Mouse (Mus musculus): ENCODE results near the gene Eef2. TPM values are rescaled to one million over a fixed set of nuclear protein-coding genes. Genes with fewer than 3 reads are reported as not detected.

The Eef2 gene
- polyA plus RNA-seq, 1 experiment from 2014 or later, result 509 TPM

DNA sequence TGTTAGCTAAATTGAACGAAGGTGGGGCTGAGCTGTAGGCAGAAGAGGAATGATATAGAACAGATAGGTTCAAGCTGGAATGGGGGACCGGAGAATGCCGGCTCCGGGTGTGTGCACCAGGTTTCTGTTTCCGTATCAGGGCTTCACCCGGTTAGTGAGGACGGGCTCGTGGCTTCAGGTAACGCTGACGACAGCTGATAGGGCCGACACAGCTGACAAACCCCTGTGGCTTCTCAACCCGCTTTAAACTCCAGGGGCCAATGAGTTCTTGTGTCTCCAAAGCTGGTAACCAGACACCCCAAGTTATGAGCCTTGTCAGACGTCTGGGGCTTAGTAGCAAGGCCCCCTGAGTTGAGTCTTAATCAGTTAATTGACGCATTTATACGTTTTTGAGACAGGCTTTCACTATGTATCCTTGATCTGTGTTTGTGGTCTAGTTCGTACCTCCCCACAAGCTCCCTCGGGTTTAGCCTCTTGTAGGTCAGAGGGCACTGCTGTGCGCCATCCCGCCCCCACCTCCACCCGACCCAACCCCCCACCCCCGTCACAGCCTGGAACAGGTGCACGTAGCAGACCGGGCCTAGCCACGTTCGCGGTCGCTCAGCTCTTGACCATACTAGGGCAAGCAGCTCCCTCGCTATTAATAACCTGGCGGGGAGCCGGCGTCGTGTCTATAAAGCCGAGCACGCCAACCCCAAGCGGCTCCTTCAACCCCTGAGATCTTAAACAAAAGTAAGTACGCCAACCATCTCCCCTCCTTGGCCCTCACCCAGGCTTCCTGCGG lies 17.8 kb downstream of the Eef2 start:
- Histone ChIP-seq H3K4me1 (ENCODE audit: insufficient read depth, low read depth, low read length) (peaks cover 9% of the 10 kb centered on the region; the same call in 1 of the 2 replicates), H3K4me2 (replicated peaks; ENCODE audit: low read depth, low read length) (peak overlapping the region; percentile 30), H3K36me3 (ENCODE audit: insufficient read depth, low read length) (0 out of 2 replicates have a peak, but pooled peaks cover 8% of the 10 kb centered on the region), H3K27me3 (replicated peaks; ENCODE audit: insufficient read depth, low read length) (peaks cover 9% of the 10 kb centered on the region; the same call in 1 of the 2 replicates), H3K4me3 (ENCODE audit: low read depth, low read length) (no peak overlapping the region), H3K27ac (ENCODE audit: low read length) (no peak overlapping the region), H3K9ac (replicated peaks; ENCODE audit: low read depth) (no peak overlapping the region; the same call in 1 of the 2 replicates), H3K9me3 (ENCODE audit: low read length) (no peaks in the 10 kb centered on the region)
- 0 out of 2 replicates have a peak, but pooled peaks have one; percentile 5 for ATAC-seq
- DNase-seq (ENCODE audit: low spot score), result peak; percentile 41
- no peak for TF ChIP-seq EP300 (IDR thresholded peaks at IDR 0.05)
- TF ChIP-seq CTCF (IDR thresholded peaks at IDR 0.05), result no peak
- 12% methylated on average over 37 of the region's 37 CpGs for WGBS

DNA sequence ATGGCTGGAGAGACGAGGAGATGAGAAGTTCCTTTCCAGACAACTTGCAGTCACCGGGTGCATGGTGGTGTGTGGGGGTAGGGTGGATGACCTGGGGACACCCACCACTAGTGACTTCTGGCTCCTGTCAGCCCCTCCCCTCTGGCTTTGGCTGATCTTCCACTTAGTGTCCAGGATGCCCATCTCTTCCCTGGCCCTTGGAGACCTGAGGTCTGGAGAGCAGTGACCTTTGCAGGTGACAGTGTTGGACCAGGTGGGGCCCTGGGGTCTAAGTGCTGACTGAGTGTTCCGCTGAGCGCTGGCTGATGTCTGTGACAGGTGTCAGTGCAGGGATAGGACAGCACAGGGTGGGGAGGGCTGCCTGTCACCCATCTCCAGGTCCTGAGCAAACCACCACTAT lies 18.9 kb downstream of the Eef2 start:
- Histone ChIP-seq H3K9ac (replicated peaks; ENCODE audit: low read depth) (no peak overlapping the region), H3K36me3 (ENCODE audit: insufficient read depth, low read length) (0 out of 2 replicates have a peak, but pooled peaks cover 2% of the 10 kb centered on the region), H3K27me3 (replicated peaks; ENCODE audit: insufficient read depth, low read length) (peaks cover 9% of the 10 kb centered on the region; the same call in 1 of the 2 replicates), H3K9me3 (ENCODE audit: low read length) (no peaks in the 10 kb centered on the region), H3K27ac (ENCODE audit: low read length) (no peak overlapping the region), H3K4me2 (replicated peaks; ENCODE audit: low read depth, low read length) (no peak overlapping the region), H3K4me3 (ENCODE audit: low read depth, low read length) (no peak overlapping the region), H3K4me1 (ENCODE audit: insufficient read depth, low read depth, low read length) (peaks cover 9% of the 10 kb centered on the region; the same call in 1 of the 2 replicates)
- TF ChIP-seq EP300 (IDR thresholded peaks at IDR 0.05), result no peak
- TF ChIP-seq CTCF (IDR thresholded peaks at IDR 0.05), result no peak
- 47% methylated on average over 4 of the region's 4 CpGs for WGBS
- DNase-seq (ENCODE audit: low spot score), result no peak
- no peak for ATAC-seq

DNA sequence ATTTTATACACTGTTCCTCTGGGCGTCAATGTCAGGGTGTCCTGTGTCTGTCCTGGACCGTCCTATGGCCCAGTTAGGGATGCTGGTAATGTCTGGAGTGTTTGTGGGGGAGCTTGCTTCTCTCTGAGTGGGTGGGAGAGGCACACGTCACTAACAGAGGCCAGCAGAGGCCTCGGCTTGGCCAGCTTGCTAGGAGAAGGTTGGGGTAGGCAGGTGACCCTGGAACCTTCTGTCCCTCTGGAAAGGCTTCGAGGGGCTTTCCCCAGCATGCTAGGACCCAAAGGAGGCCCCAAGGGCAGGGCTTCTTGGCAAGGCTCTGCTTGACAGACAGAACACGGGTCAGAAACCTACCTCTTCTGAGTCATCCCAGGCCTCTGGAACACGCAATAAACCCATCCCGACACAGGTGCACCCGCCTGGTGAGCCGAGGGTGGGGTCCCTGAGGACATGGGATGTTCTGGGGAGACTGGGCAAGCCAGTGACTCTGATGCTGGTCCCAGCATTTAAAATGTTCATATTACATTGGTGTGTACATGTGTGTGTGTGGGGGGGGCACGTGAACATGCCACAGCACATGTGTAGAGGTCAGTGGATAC lies 20.1 kb downstream of the Eef2 start:
- no peak overlapping the region for H3K9ac ChIP-seq (replicated peaks; ENCODE audit: low read depth)
- H3K27ac ChIP-seq (ENCODE audit: low read length), result no peak overlapping the region
- TF ChIP-seq CTCF (IDR thresholded peaks at IDR 0.05), result no peak
- TF ChIP-seq EP300 (IDR thresholded peaks at IDR 0.05), result no peak
- DNase-seq (ENCODE audit: low spot score), result no peak
- no peak overlapping the region for H3K4me2 ChIP-seq (replicated peaks; ENCODE audit: low read depth, low read length)
- peaks cover 7% of the 10 kb centered on the region; the same call in 1 of the 2 replicates for H3K4me1 ChIP-seq (ENCODE audit: insufficient read depth, low read depth, low read length)
- no peaks in the 10 kb centered on the region for H3K36me3 ChIP-seq (ENCODE audit: insufficient read depth, low read length)
- ATAC-seq, result no peak
- H3K27me3 ChIP-seq (replicated peaks; ENCODE audit: insufficient read depth, low read length), result peaks cover 9% of the 10 kb centered on the region; the same call in 1 of the 2 replicates
- WGBS, result 54% methylated on average over 11 of the region's 11 CpGs
- no peak overlapping the region for H3K4me3 ChIP-seq (ENCODE audit: low read depth, low read length)
- no peaks in the 10 kb centered on the region for H3K9me3 ChIP-seq (ENCODE audit: low read length)

DNA sequence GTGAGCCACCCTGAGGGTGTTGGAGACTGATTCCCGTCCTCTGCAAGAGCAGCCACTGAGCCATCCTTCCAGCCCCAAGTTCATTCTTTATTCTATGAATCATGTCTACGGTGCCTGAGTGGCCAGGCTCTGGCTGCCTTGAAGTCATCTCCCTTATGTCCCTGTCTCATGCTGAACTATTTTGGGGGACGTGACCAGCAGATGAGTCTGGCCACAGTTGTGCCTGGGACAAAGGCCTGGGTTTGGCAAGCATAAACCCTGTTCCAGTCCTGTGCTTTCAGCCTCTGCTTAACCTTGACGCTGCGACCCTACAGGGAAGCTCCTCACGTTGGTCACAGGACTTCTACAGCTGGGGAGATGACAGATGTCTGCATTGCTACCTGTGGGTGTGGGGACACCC lies 20.9 kb downstream of the Eef2 start:
- H3K4me3 ChIP-seq (ENCODE audit: low read depth, low read length), result no peak overlapping the region
- H3K9ac ChIP-seq (replicated peaks; ENCODE audit: low read depth), result no peak overlapping the region
- DNase-seq (ENCODE audit: low spot score), result no peak

DNA sequence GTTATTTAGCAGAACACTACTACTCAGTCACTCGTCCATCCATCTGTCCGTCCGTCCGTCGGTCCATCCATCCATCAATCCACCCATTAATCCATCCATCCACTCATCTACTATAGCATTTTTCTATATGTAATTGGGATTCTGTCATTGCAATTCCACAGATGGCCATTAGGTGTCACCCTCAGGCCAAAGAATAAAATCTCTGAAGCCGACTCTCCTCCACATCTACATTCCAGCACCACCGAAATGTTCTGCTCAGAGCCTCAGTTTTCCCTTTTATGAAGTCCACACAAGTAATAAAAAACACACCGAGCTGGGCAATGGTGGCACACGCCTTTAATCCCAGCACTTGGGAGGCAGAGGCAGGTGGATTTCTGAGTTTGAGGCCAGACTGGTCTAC lies 21.8 kb downstream of the Eef2 start:
- TF ChIP-seq CTCF (IDR thresholded peaks at IDR 0.05) (peak; percentile 88), EP300 (IDR thresholded peaks at IDR 0.05) (no peak)
- no peaks in the 10 kb centered on the region for H3K4me1 ChIP-seq (ENCODE audit: insufficient read depth, low read depth, low read length)
- no peaks in the 10 kb centered on the region for H3K36me3 ChIP-seq (ENCODE audit: insufficient read depth, low read length)
- no peak overlapping the region for H3K4me3 ChIP-seq (ENCODE audit: low read depth, low read length)
- H3K4me2 ChIP-seq (replicated peaks; ENCODE audit: low read depth, low read length), result no peak overlapping the region
- no peak overlapping the region for H3K27ac ChIP-seq (ENCODE audit: low read length)
- DNase-seq (ENCODE audit: low spot score) (peak; percentile 79), ATAC-seq (no peak)
- no peak overlapping the region for H3K9ac ChIP-seq (replicated peaks; ENCODE audit: low read depth)
- peaks cover 9% of the 10 kb centered on the region; the same call in 1 of the 2 replicates for H3K27me3 ChIP-seq (replicated peaks; ENCODE audit: insufficient read depth, low read length)
- H3K9me3 ChIP-seq (ENCODE audit: low read length), result no peaks in the 10 kb centered on the region
- WGBS, result under 1% methylated on average over 9 of the region's 9 CpGs

More for the DNA sequence above, 20.9 kb downstream of the Eef2 start:
- Histone ChIP-seq H3K4me2 (replicated peaks; ENCODE audit: low read depth, low read length) (no peak overlapping the region), H3K9me3 (ENCODE audit: low read length) (no peaks in the 10 kb centered on the region), H3K27me3 (replicated peaks; ENCODE audit: insufficient read depth, low read length) (peaks cover 9% of the 10 kb centered on the region; the same call in 1 of the 2 replicates), H3K27ac (ENCODE audit: low read length) (no peak overlapping the region), H3K4me1 (ENCODE audit: insufficient read depth, low read depth, low read length) (no peaks in the 10 kb centered on the region), H3K36me3 (ENCODE audit: insufficient read depth, low read length) (no peaks in the 10 kb centered on the region)
- 59% methylated on average over 6 of the region's 6 CpGs for WGBS
- ATAC-seq, result no peak
- TF ChIP-seq CTCF (IDR thresholded peaks at IDR 0.05), result no peak

DNA sequence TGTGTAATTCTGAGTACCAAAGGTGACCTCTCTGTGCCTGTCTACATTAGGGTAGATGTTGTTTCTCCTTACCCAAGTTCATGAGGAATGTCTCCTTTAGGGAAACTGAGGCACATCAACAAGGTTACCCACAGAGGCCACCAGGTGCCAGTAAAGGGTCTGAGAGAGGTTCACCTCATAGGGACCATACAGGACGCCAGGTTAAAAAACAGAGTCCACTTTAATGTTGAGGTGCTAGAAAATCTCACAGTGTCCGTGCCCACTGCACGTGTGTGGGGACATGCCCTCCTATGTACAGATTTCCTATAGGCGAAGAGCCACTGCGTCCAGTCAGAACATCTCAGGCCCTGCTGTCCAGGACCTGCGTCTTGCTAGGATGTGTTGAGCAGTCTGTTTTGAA lies 22.6 kb downstream of the Eef2 start:
- Histone ChIP-seq H3K4me2 (replicated peaks; ENCODE audit: low read depth, low read length) (no peak overlapping the region), H3K9me3 (ENCODE audit: low read length) (no peaks in the 10 kb centered on the region), H3K4me1 (ENCODE audit: insufficient read depth, low read depth, low read length) (no peaks in the 10 kb centered on the region), H3K27ac (ENCODE audit: low read length) (no peak overlapping the region), H3K36me3 (ENCODE audit: insufficient read depth, low read length) (no peaks in the 10 kb centered on the region), H3K4me3 (ENCODE audit: low read depth, low read length) (no peak overlapping the region), H3K9ac (replicated peaks; ENCODE audit: low read depth) (no peak overlapping the region), H3K27me3 (replicated peaks; ENCODE audit: insufficient read depth, low read length) (peaks cover 9% of the 10 kb centered on the region; the same call in 1 of the 2 replicates)
- 77% methylated on average over 6 of the region's 6 CpGs for WGBS
- TF ChIP-seq CTCF (IDR thresholded peaks at IDR 0.05), result no peak
- no peak for ATAC-seq
- DNase-seq (ENCODE audit: low spot score), result no peak
